Mouse (Mus musculus): Measurements from ENCODE around the gene 1190002N15Rik.

Gene 1190002N15Rik

GRCm38 (mm10) chr9:94529987-94530386 is 7.9 kb downstream of the 1190002N15Rik start:
- no peak for DNase-seq (ENCODE audit: low spot score in 2 of 2)

GRCm38 (mm10) chr9:94529146-94529746 is 8.6 kb downstream of the 1190002N15Rik start:
- DNase-seq (ENCODE audit: low spot score in 2 of 2): no peak

GRCm38 (mm10) chr9:94526473-94526872 is 11.4 kb downstream of the 1190002N15Rik start:
- DNase-seq (ENCODE audit: low spot score in 2 of 2): no peak

DNA sequence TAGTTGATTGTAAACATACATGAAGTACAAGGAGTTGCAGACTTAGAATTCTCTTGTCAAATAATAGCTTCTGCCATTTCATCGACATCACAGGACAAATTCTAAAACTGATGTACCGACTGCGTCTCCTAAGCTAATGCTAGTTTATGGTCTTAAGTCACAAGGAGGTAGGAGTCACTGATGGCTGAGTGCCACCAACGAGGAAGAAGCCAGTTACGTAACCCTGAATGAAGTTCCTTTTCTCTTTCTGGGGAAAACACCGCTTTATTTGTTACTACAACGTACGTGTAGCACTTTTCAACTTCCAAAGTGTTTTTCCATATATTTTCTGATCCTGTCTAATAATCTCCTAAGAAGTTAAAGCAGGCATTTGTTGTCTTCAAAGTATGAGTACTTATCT is 25.6 kb downstream of the 1190002N15Rik start:
- no peak for DNase-seq (ENCODE audit: low spot score in 2 of 2)

DNA sequence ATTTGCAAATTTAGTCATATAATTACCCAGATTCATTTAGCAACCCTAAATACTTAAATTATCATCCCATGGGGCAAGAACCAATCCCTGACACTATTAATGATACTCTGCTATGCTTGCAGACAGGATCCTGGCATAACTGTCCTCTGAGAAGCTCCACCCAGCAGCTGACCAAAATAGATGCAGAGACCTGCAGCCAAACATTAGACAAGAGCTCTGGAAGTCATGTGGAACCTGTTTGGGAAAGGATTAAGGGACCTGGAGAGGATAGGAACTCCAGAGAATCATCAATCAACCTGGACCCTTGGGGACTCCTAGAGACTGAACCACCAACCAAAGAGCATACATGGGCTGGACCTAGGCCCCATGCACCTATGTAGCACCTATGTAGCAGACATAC is 26.7 kb downstream of the 1190002N15Rik start:
- no peak for DNase-seq (ENCODE audit: low spot score in 2 of 2)

DNA sequence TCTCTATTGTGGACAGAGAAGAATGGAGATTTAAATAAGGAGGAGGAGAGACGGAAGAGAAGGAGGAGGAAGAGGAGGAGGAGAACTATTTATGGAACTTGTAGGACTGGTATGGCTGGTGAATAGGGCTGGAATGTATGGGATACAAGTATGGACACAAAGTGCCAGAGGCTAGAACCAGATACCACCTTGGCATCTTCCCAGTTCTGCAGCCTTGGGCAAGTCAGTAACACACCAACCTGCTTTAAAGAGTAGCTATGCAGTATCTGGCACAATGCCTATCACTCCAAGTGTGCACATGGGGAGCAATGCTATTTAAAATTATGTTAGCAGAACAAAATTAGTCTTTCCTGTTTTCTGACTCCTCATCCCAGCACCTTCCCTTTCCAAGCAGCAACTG is 30.9 kb downstream of the 1190002N15Rik start:
- no peak for DNase-seq (ENCODE audit: low spot score in 2 of 2)

DNA sequence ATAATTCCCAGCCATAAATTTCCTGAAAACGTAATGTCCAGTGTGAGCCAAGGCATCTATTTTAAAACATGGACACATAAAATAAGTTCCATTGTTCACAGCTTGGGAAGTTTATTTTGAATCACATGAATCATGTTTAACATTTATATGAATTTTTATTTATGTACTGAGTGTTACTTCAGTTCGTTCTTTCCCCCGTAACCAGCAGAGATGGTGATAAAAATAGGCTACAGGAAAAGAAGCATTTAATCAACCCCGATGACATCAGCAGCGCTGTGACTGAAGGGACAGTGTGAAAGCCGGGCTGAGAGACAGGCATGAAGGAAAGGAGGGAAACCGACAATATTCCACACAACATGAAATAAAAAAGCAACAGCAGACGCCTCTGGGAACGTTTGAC is 46.4 kb downstream of the 1190002N15Rik start:
- DNase-seq (ENCODE audit: low spot score in 2 of 2): no peak

- DNase-seq (ENCODE audit: low spot score in 2 of 2): no peak
Observed at GRCm38 (mm10) chr9:94487976-94488375, 49.9 kb downstream of the 1190002N15Rik start.

DNA sequence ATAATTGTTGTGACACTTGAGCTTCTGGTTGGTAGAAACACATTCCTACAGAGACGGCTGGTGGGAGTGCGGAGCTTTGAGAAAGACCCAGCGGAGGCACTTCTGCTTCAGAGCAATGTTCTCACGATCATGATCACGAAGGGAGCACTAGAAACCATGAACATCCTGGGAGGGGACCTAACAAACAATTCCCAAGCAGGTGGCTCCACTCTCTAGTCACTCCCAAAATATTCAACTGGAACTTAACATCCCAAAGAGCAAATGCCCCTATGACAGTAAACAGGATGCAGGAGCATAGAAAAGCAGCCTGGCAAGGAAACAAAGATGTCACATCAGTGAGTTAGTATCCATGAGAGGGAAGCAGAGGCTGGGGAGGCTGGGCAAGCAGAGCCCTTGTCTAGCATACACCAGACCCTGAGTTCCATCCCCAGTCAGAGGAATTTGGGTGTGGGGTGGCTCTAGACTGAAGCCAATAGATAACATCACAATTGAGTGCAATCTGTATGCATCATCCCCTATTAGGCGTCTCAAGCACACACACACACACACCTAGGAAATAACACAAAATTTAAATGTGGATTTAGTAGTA is 54.5 kb downstream of the 1190002N15Rik start:
- no peak for DNase-seq (ENCODE audit: low spot score in 2 of 2)

GRCm38 (mm10) chr9:94482215-94482975 is 55.5 kb downstream of the 1190002N15Rik start:
- DNase-seq (ENCODE audit: low spot score in 2 of 2): no peak

- no peak for DNase-seq (ENCODE audit: low spot score in 2 of 2)
Observed at GRCm38 (mm10) chr9:94481057-94481456, 56.8 kb downstream of the 1190002N15Rik start.

GRCm38 (mm10) chr9:94479382-94479781 is 58.5 kb downstream of the 1190002N15Rik start:
- DNase-seq (ENCODE audit: low spot score in 2 of 2): no peak

GRCm38 (mm10) chr9:94478954-94479353 is 58.9 kb downstream of the 1190002N15Rik start:
- DNase-seq (ENCODE audit: low spot score in 2 of 2): no peak

DNA sequence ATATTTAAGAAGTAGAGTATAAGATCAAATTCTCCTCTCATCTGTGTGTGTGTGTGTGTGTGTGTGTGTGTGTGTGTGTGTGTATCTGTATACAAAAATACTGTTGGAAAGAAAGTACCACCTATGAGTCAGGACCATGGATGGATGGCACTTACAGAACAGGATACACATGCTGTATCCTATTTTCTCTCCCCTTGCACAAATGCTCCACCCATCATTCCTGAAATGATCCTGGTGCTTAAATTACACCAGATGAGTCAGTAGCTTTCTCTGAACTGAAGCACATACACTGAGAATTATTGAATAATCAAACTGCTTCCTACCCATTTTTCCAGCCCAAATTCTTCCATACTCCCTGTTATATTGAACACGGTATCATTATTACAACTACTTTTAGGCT is 61.9 kb downstream of the 1190002N15Rik start:
- DNase-seq (ENCODE audit: low spot score in 2 of 2): no peak

DNA sequence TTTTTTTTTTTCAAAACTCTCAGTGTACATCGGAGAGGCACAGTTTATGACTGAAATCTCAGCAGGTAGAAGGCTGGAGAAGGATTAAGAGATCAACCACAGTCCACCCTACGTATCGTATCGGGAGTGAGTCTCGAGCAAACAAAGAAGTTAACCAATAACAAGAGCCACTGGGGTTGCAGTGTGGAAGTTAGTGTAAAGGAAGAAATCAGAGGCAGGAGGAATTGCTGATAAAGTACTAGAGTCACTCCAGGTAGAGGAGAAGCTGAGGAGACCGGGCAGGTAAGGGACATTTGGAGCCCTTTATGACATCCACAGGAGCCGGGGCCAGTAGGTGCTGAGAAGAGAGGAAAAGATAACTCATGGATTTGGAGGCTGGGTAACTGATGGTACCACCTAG is 64.0 kb downstream of the 1190002N15Rik start:
- no peak for DNase-seq (ENCODE audit: low spot score in 2 of 2)

DNA sequence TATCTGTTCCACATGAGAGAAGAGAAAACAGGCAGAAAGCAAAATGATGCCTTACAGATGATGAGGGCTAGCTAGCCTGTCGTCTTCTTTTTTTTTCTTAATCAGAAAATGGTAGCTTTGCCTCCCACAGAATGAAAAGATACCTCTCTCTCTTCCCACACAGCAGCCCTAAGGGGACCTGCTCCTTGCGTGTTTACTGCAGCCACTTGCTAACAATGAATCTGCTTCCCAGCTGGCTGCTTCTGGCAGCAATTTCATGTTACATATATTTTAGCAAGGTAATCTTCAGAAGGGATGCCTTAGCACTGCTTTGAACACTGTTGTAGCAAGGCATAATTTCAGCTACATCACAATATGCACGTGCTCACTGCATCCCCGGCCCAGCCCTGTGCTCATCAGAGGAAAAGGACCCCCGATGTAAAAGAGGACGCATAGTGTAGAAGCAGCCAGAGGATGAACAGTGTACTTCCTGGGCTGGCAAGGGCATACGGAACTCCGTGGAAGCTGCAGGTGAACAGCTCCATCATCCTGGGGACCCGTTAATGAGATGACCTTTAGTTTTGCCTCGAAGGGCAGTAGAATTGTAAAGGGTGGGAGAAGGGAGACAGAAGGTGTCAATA is 64.8 kb downstream of the 1190002N15Rik start:
- DNase-seq (ENCODE audit: low spot score in 2 of 2): no peak

GRCm38 (mm10) chr9:94471485-94471884 is 66.4 kb downstream of the 1190002N15Rik start:
- no peak for DNase-seq (ENCODE audit: low spot score in 2 of 2)
